Mouse (Mus musculus) MEL (cell line): ENCODE results near the gene Gm28729. TPM values are rescaled to one million over a fixed set of nuclear protein-coding genes. Genes with fewer than 3 reads are reported as not detected.

ENCODE experiments used
- DNase-seq: peaks from one replicate; pipeline ENCODE4 v3.0.0; 2011; ENCODE audit warnings: low read depth, low spot score
- H3K27ac ChIP-seq: 2 replicates; pipeline ENCODE4 v1.5.1; 2012; ENCODE audit warnings: low read depth, mild to moderate bottlenecking, control low read depth, low read length, moderate library complexity; ENCODE audit not compliant: control insufficient read depth
- H3K27me3 ChIP-seq, 2 experiments: fragments of 150-350 bp in 1 of 2; sonication (generic) in 1 of 2; 2 replicates each; pipeline ENCODE4 v1.6.1; 2012; ENCODE audit warnings: low read length in 2 of 2, mild to moderate bottlenecking in 2 of 2, improper control_type of control experiment in 1 of 2, moderate library complexity in 1 of 2; ENCODE audit not compliant: insufficient read depth in 2 of 2, control insufficient read depth in 1 of 2
- H3K36me3 ChIP-seq, 2 experiments: 2 replicates each; pipeline ENCODE4 v1.6.1; 2012 to 2014; ENCODE audit warnings: low read length in 2 of 2, improper control_type of control experiment in 1 of 2, inconsistent platforms in 1 of 2, mild to moderate bottlenecking in 1 of 2; ENCODE audit not compliant: insufficient read depth in 2 of 2, control insufficient read depth in 1 of 2
- H3K4me1 ChIP-seq, 2 experiments: fragments of 150-350 bp in 1 of 2; sonication (generic) in 1 of 2; 2 replicates each; pipeline ENCODE4 v1.6.1; 2012; ENCODE audit warnings: low read length in 2 of 2, improper control_type of control experiment in 1 of 2, mild to moderate bottlenecking in 1 of 2; ENCODE audit not compliant: insufficient read depth in 2 of 2, control insufficient read depth in 1 of 2
- H3K4me3 ChIP-seq, 2 experiments: fragments of 150-350 bp in 1 of 2; sonication (generic) in 1 of 2; 2 replicates each; pipeline ENCODE4 v1.5.1; 2012; ENCODE audit warnings: low read depth in 2 of 2, low read length in 2 of 2, mild to moderate bottlenecking in 2 of 2, moderate library complexity in 2 of 2, control low read depth in 1 of 2, improper control_type of control experiment in 1 of 2; ENCODE audit not compliant: control insufficient read depth in 1 of 2, insufficient read depth in 1 of 2
- H3K79me2 ChIP-seq: 2 replicates; pipeline ENCODE4 v1.6.1; 2012; ENCODE audit warnings: mild to moderate bottlenecking, low read length, moderate library complexity; ENCODE audit not compliant: control insufficient read depth, poor library complexity, insufficient read depth
- H3K9ac ChIP-seq: 2 replicates; pipeline ENCODE4 v1.6.1; 2012; ENCODE audit warnings: low read depth, mild to moderate bottlenecking, control low read depth, low read length, moderate library complexity; ENCODE audit not compliant: control insufficient read depth, poor library complexity, severe bottlenecking
- H3K9me3 ChIP-seq: fragments of 150-350 bp; sonication (generic); replicated peaks from 2 replicates; pipeline ENCODE4 v1.6.1; 2012; ENCODE audit warnings: mild to moderate bottlenecking, low read length, improper control_type of control experiment, moderate library complexity; ENCODE audit not compliant: insufficient read depth
- CHD1 ChIP-seq: IDR thresholded peaks from 2 replicates; pipeline ENCODE4 v1.6.1; 2012; ENCODE audit warnings: low read depth, mild to moderate bottlenecking, inconsistent platforms, low read length, improper control_type of control experiment
- ELF1 ChIP-seq: IDR thresholded peaks from 2 replicates; pipeline ENCODE4 v1.6.1; 2014; ENCODE audit warnings: low read depth, mild to moderate bottlenecking, inconsistent platforms, low read length, improper control_type of control experiment, moderate library complexity
- EP300 ChIP-seq, 2 experiments: IDR thresholded peaks; 2 replicates each; pipeline ENCODE4 v1.6.1; 2011; ENCODE audit warnings: improper control_type of control experiment in 2 of 2, low read length in 2 of 2, low read depth in 1 of 2, mild to moderate bottlenecking in 1 of 2
- ETS1 ChIP-seq: IDR thresholded peaks from 2 replicates; pipeline ENCODE4 v1.6.1; 2012; ENCODE audit warnings: low read depth, mild to moderate bottlenecking, inconsistent platforms, low read length, improper control_type of control experiment, moderate library complexity
- HCFC1 ChIP-seq: IDR thresholded peaks from 2 replicates; pipeline ENCODE4 v1.6.1; 2012; ENCODE audit warnings: low read depth, mild to moderate bottlenecking, inconsistent platforms, low read length, improper control_type of control experiment, moderate library complexity
- MAFK ChIP-seq: IDR thresholded peaks from 2 replicates; pipeline ENCODE4 v1.6.1; 2011; ENCODE audit warnings: low read depth, mild to moderate bottlenecking, low read length, improper control_type of control experiment, borderline replicate concordance
- MAX ChIP-seq: IDR thresholded peaks from 2 replicates; pipeline ENCODE4 v1.6.1; 2011; ENCODE audit warnings: low read length, improper control_type of control experiment
- MEF2A ChIP-seq: IDR thresholded peaks from 2 replicates; pipeline ENCODE4 v1.6.1; 2014; ENCODE audit warnings: low read depth, mild to moderate bottlenecking, inconsistent platforms, low read length, improper control_type of control experiment; ENCODE audit not compliant: poor library complexity, insufficient replicate concordance, severe bottlenecking; ENCODE audit errors: extremely low read depth
- MXI1 ChIP-seq: IDR thresholded peaks from 2 replicates; pipeline ENCODE4 v1.6.1; 2011; ENCODE audit warnings: mild to moderate bottlenecking, low read depth, low read length, improper control_type of control experiment
- POLR2AphosphoS2 ChIP-seq: IDR thresholded peaks from 2 replicates; pipeline ENCODE4 v1.6.1; 2011; ENCODE audit warnings: low read length, improper control_type of control experiment
- RAD21 ChIP-seq: IDR thresholded peaks from 2 replicates; pipeline ENCODE4 v1.6.1; 2011; ENCODE audit warnings: mild to moderate bottlenecking, low read depth, low read length, improper control_type of control experiment
- SMC3 ChIP-seq: IDR thresholded peaks from 2 replicates; pipeline ENCODE4 v1.6.1; 2011; ENCODE audit warnings: low read depth, low read length, improper control_type of control experiment
- TAL1 ChIP-seq: IDR thresholded peaks from 2 replicates; pipeline ENCODE4 v1.6.1; 2012; ENCODE audit warnings: mild to moderate bottlenecking, inconsistent platforms, low read length, moderate library complexity, mixed read lengths
- UBTF ChIP-seq: IDR thresholded peaks from 2 replicates; pipeline ENCODE4 v1.6.1; 2012; ENCODE audit warnings: low read depth, mild to moderate bottlenecking, inconsistent platforms, low read length, improper control_type of control experiment, moderate library complexity, borderline replicate concordance; ENCODE audit not compliant: insufficient read depth
- USF2 ChIP-seq, 2 experiments: IDR thresholded peaks; 2 replicates each; pipeline ENCODE4 v1.6.1; 2011 to 2012; ENCODE audit warnings: improper control_type of control experiment in 2 of 2, low read length in 2 of 2, borderline replicate concordance in 1 of 2, inconsistent platforms in 1 of 2, low read depth in 1 of 2, mild to moderate bottlenecking in 1 of 2; ENCODE audit not compliant: insufficient read depth in 1 of 2
- ZC3H11A ChIP-seq: IDR thresholded peaks from 2 replicates; pipeline ENCODE4 v1.6.1; 2012; ENCODE audit warnings: low read depth, mild to moderate bottlenecking, inconsistent platforms, low read length, improper control_type of control experiment
- ZMIZ1 ChIP-seq: IDR thresholded peaks from 2 replicates; pipeline ENCODE4 v1.6.1; 2012; ENCODE audit warnings: low read depth, mild to moderate bottlenecking, inconsistent platforms, low read length, improper control_type of control experiment, moderate library complexity
- polyA plus RNA-seq, 2 experiments: library from polyadenylated mRNA; stranded (reverse) in 1 of 2; unstranded in 1 of 2; fragments of >175 nt in 1 of 2; fragments of >200 nt in 1 of 2; gene quantifications; 2 replicates each; pipeline versions ENCODE4 v1.2.1 to v1.2.4; 2012; ENCODE audit warnings: low replicate concordance in 2 of 2, low read depth in 1 of 2; ENCODE audit not compliant: insufficient read length in 2 of 2, insufficient read depth in 1 of 2, missing spikeins in 1 of 2
- total RNA-seq: library from RNA; depleted of rRNA; stranded (reverse); fragments of 300-350 nt; gene quantifications from 2 replicates; pipeline ENCODE4 v1.2.3, GENCODE M21; 2012

Gm28729 gene
- total and polyA plus RNA-seq, 3 experiments: not detected

DNA sequence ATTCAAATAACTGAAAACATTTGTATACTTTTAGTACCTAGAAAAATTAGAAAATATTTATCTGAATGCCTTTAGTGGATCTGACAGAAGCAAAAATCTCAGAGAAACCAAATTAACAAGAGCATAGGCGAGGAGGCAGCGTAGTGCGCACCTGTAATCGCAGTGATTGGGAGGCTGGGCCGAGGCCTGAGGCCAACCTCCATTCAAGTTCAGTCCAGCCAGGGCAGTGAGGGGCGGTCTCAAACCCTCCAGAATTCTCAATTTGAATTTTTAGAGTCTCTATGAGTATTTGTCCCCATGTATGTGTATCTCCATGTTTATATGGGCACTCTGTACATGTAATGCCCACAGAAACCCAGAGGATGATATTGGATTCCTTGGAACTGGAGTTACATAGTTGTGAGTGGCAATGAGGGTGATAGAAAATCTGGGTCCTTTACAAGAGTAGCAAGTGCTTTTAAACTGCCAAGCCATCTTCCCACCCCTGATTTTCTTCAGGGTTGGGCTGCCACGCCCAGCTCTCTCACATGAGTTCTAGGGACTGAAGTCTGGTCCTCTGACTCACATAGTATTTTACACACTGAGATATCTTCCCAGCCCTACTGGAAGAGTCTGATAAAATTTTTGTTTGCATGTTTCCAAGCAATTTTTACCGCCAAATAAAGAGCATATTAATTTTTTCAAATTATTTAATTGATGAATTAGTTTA lies 54.6 kb downstream of the Gm28729 start:
- Histone ChIP-seq H3K9ac (no peak overlapping the region), H3K27ac (no peak overlapping the region), H3K79me2 (peaks cover 5% of the 10 kb centered on the region; the same call in 1 of the 2 replicates), H3K36me3 (peaks cover 3 to 9% of the 10 kb centered on the region in 2 experiments; a peak in 3 of 4 replicates), H3K9me3 (no peaks in the 10 kb centered on the region), H3K27me3 (no peaks in the 10 kb centered on the region), H3K4me3 (no peak overlapping the region), H3K4me1 (no peaks in the 10 kb centered on the region)
- peak; percentile 49 for DNase-seq
- TF ChIP-seq UBTF (no peak), EP300 (IDR thresholded peaks at IDR 0.05; ENCODE audit: low read depth in 1 of 2, low read length in 2 of 2) (no peak), MXI1 (no peak), ZMIZ1 (peak; percentile 56; the same call in 1 of the 2 replicates), ELF1 (no peak)

DNA sequence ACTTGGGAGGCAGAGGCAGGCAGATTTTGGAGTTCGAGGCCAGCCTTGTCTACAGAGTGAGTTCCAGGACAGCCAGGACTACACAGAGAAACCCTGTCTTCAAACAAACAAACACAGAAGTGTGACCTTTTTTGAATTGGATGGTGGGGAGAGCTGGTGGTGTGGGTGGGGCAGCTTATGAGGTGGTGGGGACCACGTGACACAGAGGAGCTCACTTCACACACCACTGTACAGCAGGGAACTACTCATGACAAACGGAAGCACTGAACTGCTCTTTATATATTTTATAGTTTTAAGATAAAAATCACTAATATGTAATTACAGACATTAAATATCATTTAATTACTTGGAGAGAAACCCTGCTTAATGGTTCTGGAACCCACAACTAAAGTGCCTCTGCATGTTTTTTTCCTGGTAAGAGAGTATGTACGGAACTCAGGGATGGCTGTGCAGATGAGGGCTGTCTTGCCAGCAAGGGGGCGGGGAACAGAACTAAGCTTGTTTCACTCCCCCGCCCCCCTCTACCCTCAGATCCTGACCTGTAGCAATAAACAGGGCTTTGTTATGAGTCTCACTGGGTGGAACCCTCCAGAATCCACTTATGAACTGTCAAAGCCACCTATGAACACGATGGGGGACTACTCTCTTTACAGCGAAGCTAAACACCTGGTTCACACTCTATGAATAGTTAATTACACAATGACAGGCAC lies 55.4 kb downstream of the Gm28729 start:
- H3K4me3 ChIP-seq: no peak overlapping the region
- no peak overlapping the region for H3K9ac ChIP-seq
- peaks cover 3 to 9% of the 10 kb centered on the region in 2 experiments; a peak in 3 of 4 replicates for H3K36me3 ChIP-seq
- H3K79me2 ChIP-seq: no peaks in the 10 kb centered on the region
- H3K27me3 ChIP-seq: no peaks in the 10 kb centered on the region
- H3K4me1 ChIP-seq: no peaks in the 10 kb centered on the region
- H3K27ac ChIP-seq: no peak overlapping the region
- TF ChIP-seq MAFK (no peak), RAD21 (no peak), POLR2AphosphoS2 (no peak), ZC3H11A (no peak), CHD1 (no peak), TAL1 (no peak), ETS1 (no peak), HCFC1 (no peak), MXI1 (no peak), SMC3 (no peak), MAX (no peak), MEF2A (no peak), USF2 (IDR thresholded peaks at IDR 0.05; ENCODE audit: borderline replicate concordance in 1 of 2, insufficient read depth in 1 of 2, low read depth in 1 of 2, low read length in 2 of 2) (no peak)
- no peak for DNase-seq
- H3K9me3 ChIP-seq: no peaks in the 10 kb centered on the region
